Mouse (Mus musculus) liver, embryonic 18 days (tissue): ENCODE measurements around the gene Gse1. TPM values are rescaled to one million over a fixed set of nuclear protein-coding genes. Genes with fewer than 3 reads are reported as not detected.

Source experiments
- polyA plus RNA-seq: library from polyadenylated mRNA; depleted of rRNA; stranded (reverse); fragments of >200 nt; gene quantifications from 2 replicates; pipeline ENCODE4 v1.2.3, GENCODE M21; 2012; rRNA removed

Gse1 gene
- polyA plus RNA-seq = 8.8 and 12.3 TPM in 2 replicates

DNA sequence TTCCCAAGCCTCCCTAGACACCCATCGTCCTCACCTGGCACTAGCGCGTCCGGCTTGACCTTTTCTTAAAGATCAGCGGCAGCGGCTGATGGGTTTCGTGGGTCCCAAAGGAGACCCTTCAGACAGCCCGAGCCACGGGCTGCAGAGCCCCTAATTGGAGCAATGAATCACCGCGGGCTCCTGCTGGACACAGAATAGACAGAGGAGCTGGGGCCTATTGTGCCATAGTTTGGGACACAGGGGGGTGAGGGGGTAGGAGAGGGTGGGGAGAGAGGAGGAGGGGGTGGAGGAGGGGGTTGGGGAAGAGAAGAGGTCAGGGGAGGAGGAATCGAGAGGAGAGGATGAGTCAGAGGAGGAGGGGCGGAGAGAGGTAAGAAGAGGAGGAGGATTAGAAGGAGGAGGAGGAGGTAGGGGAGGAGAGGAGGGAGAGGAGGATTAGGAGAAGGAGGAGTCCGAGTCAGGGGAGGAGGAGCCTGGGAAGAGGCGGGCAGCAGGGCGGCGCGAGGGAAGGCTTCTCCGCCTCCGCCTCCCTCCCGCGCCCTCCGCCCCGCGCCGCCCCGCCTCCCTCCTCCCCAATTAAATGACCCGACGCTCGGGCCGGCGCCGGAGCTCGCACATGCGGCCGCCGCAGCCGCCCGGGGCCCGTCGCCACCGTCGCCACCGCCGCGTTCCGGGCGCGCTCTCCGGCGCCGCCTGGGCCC is at the start of gene Gse1:
Gse1 (plus strand) TSS at position 566 of the 701 bp plus-strand sequence.

DNA sequence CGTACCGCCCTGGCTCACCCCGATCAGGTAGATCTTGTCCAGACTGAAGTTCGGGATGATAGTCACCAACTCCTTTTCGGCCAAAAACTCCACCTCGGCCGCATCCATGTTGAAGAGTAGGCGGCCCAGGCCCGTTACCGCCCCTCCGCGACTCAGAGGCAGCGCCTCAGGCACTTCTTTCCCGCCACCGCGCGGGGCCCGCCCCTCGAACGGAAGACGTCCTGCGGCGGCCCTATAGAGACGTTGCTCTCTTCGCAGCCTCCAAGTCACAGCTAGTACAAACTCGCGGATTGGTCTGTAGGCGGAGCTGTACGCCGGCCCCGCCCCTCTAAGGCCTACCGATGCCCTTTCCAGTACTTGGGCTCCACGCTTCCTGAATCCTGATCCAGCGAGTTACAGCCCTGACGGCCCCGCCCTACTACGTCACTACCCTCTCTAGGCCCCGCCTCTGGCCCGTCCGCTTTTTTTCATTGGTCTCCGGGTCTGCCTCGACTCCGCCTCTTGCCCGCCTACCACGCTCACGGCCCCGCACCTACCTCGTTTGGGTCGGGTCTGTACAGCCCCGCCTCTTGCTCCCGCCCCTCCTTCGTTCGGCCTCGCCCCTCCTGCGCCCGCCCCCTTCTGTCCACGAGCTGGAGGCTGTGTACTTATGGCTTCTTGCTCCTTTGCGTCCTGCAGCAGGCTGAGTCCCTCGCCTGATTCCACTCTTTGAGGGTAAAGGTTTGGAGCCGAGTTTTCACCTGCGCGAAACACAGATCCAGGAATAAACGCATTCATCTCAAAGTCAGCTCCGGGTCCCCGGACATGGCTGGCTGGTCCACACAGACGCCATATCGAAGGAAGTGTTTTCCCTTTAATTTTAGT is 360.9 kb downstream of the Gse1 start, which contains the start of gene Gins2:
Gins2 (minus strand) TSS at position 397 of the 864 bp plus-strand sequence.

Other genes with a start within 250 kb of the Gse1 start
- gene Crispld2, start 236.0 kb upstream of the Gse1 start, polyA plus RNA-seq = 2.8 and 4.1 TPM in 2 replicates
- gene Zdhhc7, start 127.0 kb upstream of the Gse1 start, polyA plus RNA-seq = 10.7 and 10.8 TPM in 2 replicates
- gene 6430548M08Rik, start 114.3 kb upstream of the Gse1 start, polyA plus RNA-seq = 3.0 and 3.6 TPM in 2 replicates
- not detected in 2 replicates for gene Fam92b, start 51.0 kb upstream of the Gse1 start, polyA plus RNA-seq